Mouse (Mus musculus): ENCODE data around the gene Zfp1. TPM values are rescaled to one million over a fixed set of nuclear protein-coding genes. Genes with fewer than 3 reads are reported as not detected.
"Not testable (repeated sequence)": the region's sequence is repeated elsewhere in the genome, so short reads cannot be mapped to it uniquely, and the experiment has no call there.

Gene Zfp1
- polyA plus RNA-seq, 1 experiment from 2014 or later: 26.9 TPM

- no peak overlapping the region for H3K4me2 ChIP-seq
- 82% methylated on average over 14 of the region's 14 CpGs for WGBS
- H3K27ac ChIP-seq (replicated peaks): no peak overlapping the region
- peaks cover 20% of the 10 kb centered on the region for H3K4me1 ChIP-seq
- H3K4me3 ChIP-seq (replicated peaks): no peak overlapping the region
- H3K9me3 ChIP-seq (replicated peaks): no peaks in the 10 kb centered on the region
- 0 out of 2 replicates have a peak, but pooled peaks cover 6% of the 10 kb centered on the region for H3K36me3 ChIP-seq
- no peaks in the 10 kb centered on the region for H3K27me3 ChIP-seq (replicated peaks)
- ATAC-seq (ENCODE audit: low FRiP score): no peak
- H3K9ac ChIP-seq (replicated peaks): no peak overlapping the region
Observed at GRCm38 (mm10) chr8:111626933-111627332, 16.3 kb upstream of the Zfp1 start.

GRCm38 (mm10) chr8:111627923-111628322, 15.3 kb upstream of the Zfp1 start:
- Histone ChIP-seq H3K27me3 (replicated peaks) (no peaks in the 10 kb centered on the region), H3K4me3 (replicated peaks) (no peak overlapping the region), H3K4me1 (peaks cover 16% of the 10 kb centered on the region), H3K27ac (replicated peaks) (no peak overlapping the region), H3K4me2 (no peak overlapping the region), H3K9ac (replicated peaks) (no peak overlapping the region), H3K9me3 (replicated peaks) (no peaks in the 10 kb centered on the region), H3K36me3 (no peaks in the 10 kb centered on the region)
- WGBS: 97% methylated on average over 9 of the region's 9 CpGs
- no peak for ATAC-seq (ENCODE audit: low FRiP score)

GRCm38 (mm10) chr8:111628401-111628800, 14.8 kb upstream of the Zfp1 start:
- Histone ChIP-seq H3K4me2 (no peak overlapping the region), H3K27me3 (replicated peaks) (no peaks in the 10 kb centered on the region), H3K9me3 (replicated peaks) (no peaks in the 10 kb centered on the region), H3K9ac (replicated peaks) (no peak overlapping the region), H3K4me3 (replicated peaks) (no peak overlapping the region), H3K4me1 (peaks cover 16% of the 10 kb centered on the region), H3K27ac (replicated peaks) (no peak overlapping the region), H3K36me3 (no peaks in the 10 kb centered on the region)
- no peak for ATAC-seq (ENCODE audit: low FRiP score)
- WGBS: 96% methylated on average over 12 of the region's 12 CpGs

DNA sequence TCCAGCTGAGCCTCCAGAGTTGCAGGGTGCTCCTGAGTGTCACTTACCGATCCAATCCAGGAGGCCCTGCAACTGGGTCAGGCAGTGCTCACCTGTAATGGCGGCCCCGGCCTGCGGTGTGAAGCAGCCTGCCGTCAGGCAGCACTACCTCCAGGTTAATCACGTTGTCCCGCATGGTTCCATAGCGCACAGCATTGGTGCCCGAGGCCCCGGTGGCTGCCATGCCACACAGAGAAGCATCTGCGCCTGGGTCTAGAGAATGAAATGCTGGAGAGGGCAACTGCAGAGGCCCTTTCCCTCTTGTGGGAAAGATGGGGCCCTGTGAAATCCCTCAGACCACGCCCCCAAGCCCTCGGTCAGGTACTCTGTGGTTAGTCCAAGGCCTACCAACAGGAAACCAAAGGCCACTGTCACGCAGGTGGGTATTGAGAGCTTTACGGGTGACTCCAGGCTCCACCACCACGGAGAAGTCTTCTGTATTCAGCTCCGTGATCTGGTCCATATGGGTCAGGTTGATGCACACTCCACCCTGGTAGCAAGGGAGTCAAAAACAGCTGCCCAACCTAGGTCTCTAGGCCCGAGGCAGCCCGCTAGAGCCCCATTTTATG, 14.2 kb upstream of the Zfp1 start:
- WGBS: 90% methylated on average over 19 of the region's 19 CpGs
- no peak for ATAC-seq (ENCODE audit: low FRiP score)
- Histone ChIP-seq H3K27ac (replicated peaks) (no peak overlapping the region), H3K9ac (replicated peaks) (no peak overlapping the region), H3K4me2 (no peak overlapping the region), H3K9me3 (replicated peaks) (no peaks in the 10 kb centered on the region), H3K4me1 (peaks cover 16% of the 10 kb centered on the region), H3K27me3 (replicated peaks) (no peaks in the 10 kb centered on the region), H3K4me3 (replicated peaks) (no peak overlapping the region), H3K36me3 (no peaks in the 10 kb centered on the region)

- Histone ChIP-seq H3K9me3 (replicated peaks) (no peaks in the 10 kb centered on the region), H3K27ac (replicated peaks) (no peak within 1 kb of the TSS), H3K27me3 (replicated peaks) (no peaks in the 10 kb centered on the region), H3K4me3 (replicated peaks) (peak within 1 kb of the TSS; percentile 34), H3K36me3 (no peaks in the 10 kb centered on the region), H3K4me1 (peaks cover 10% of the 10 kb centered on the region), H3K9ac (replicated peaks) (peak within 1 kb of the TSS; percentile 35), H3K4me2 (peak within 1 kb of the TSS; percentile 56)
- WGBS: 24% methylated on average over 13 of the region's 13 CpGs
- peak; percentile 46; the same call in 1 of the 2 replicates for ATAC-seq (ENCODE audit: low FRiP score)
Observed at GRCm38 (mm10) chr8:111630105-111630521, 13.1 kb upstream of the Zfp1 start, which contains the start of gene Ldhd. Gene Ldhd, minus strand, starts transcription at chr8:111630374.

- H3K4me2 ChIP-seq: no peak overlapping the region
- H3K9ac ChIP-seq (replicated peaks): no peak overlapping the region
- H3K4me3 ChIP-seq (replicated peaks): no peak overlapping the region
- ATAC-seq (ENCODE audit: low FRiP score): no peak
- H3K27me3 ChIP-seq (replicated peaks): no peaks in the 10 kb centered on the region
- WGBS: 90% methylated on average over 8 of the region's 8 CpGs
- no peak overlapping the region for H3K27ac ChIP-seq (replicated peaks)
- H3K4me1 ChIP-seq: peaks cover 10% of the 10 kb centered on the region
- H3K9me3 ChIP-seq (replicated peaks): no peaks in the 10 kb centered on the region
- H3K36me3 ChIP-seq: no peaks in the 10 kb centered on the region
Observed at GRCm38 (mm10) chr8:111631589-111631988, 11.6 kb upstream of the Zfp1 start.

GRCm38 (mm10) chr8:111632976-111633375, 10.2 kb upstream of the Zfp1 start:
- Histone ChIP-seq H3K4me1 (peaks cover 10% of the 10 kb centered on the region), H3K27me3 (replicated peaks) (no peaks in the 10 kb centered on the region), H3K4me3 (replicated peaks) (no peak overlapping the region), H3K9ac (replicated peaks) (no peak overlapping the region), H3K36me3 (no peaks in the 10 kb centered on the region), H3K9me3 (replicated peaks) (no peaks in the 10 kb centered on the region), H3K4me2 (no peak overlapping the region), H3K27ac (replicated peaks) (no peak overlapping the region)
- no peak for ATAC-seq (ENCODE audit: low FRiP score)
- WGBS: 98% methylated on average over 3 of the region's 3 CpGs

- no peak overlapping the region for H3K9ac ChIP-seq (replicated peaks)
- no peak for ATAC-seq (ENCODE audit: low FRiP score)
- H3K27ac ChIP-seq (replicated peaks): no peak overlapping the region
- peaks cover 8% of the 10 kb centered on the region for H3K4me1 ChIP-seq
- H3K36me3 ChIP-seq: no peaks in the 10 kb centered on the region
- no peaks in the 10 kb centered on the region for H3K27me3 ChIP-seq (replicated peaks)
- H3K4me2 ChIP-seq: no peak overlapping the region
- no peak overlapping the region for H3K4me3 ChIP-seq (replicated peaks)
- no peaks in the 10 kb centered on the region for H3K9me3 ChIP-seq (replicated peaks)
Observed at GRCm38 (mm10) chr8:111638086-111638485, 5.1 kb upstream of the Zfp1 start.

- 93% methylated on average over 2 of the region's 2 CpGs for WGBS
- no peak overlapping the region for H3K4me3 ChIP-seq (replicated peaks)
Observed at GRCm38 (mm10) chr8:111641064-111641463, 2.1 kb upstream of the Zfp1 start.

GRCm38 (mm10) chr8:111642496-111642895, 705 bp upstream of the Zfp1 start:
- H3K4me2 ChIP-seq: peak overlapping the region; percentile 62
- H3K27ac ChIP-seq (replicated peaks): peak overlapping the region; percentile 96
- H3K9ac ChIP-seq (replicated peaks): peak overlapping the region; percentile 54
- 69% methylated on average over 5 of the region's 5 CpGs for WGBS
- no peak for ATAC-seq (ENCODE audit: low FRiP score)
- no peaks in the 10 kb centered on the region for H3K27me3 ChIP-seq (replicated peaks)
- H3K4me3 ChIP-seq (replicated peaks): peak overlapping the region; percentile 95
- no peaks in the 10 kb centered on the region for H3K9me3 ChIP-seq (replicated peaks)
- no peaks in the 10 kb centered on the region for H3K36me3 ChIP-seq
- H3K4me1 ChIP-seq: peaks cover 15% of the 10 kb centered on the region

More at GRCm38 (mm10) chr8:111641064-111641463, 2.1 kb upstream of the Zfp1 start:
- no peak overlapping the region for H3K4me2 ChIP-seq
- H3K9ac ChIP-seq (replicated peaks): no peak overlapping the region
- no peaks in the 10 kb centered on the region for H3K27me3 ChIP-seq (replicated peaks)
- peaks cover 15% of the 10 kb centered on the region for H3K4me1 ChIP-seq
- no peaks in the 10 kb centered on the region for H3K36me3 ChIP-seq
- ATAC-seq (ENCODE audit: low FRiP score): no peak
- no peaks in the 10 kb centered on the region for H3K9me3 ChIP-seq (replicated peaks)
- H3K27ac ChIP-seq (replicated peaks): no peak overlapping the region

GRCm38 (mm10) chr8:111642939-111643263, 300 bp upstream of the Zfp1 start:
- Histone ChIP-seq H3K9ac (replicated peaks) (peak overlapping the region; percentile 54), H3K4me3 (replicated peaks) (peak overlapping the region; percentile 95), H3K9me3 (replicated peaks) (no peaks in the 10 kb centered on the region), H3K27me3 (replicated peaks) (no peaks in the 10 kb centered on the region), H3K36me3 (no peaks in the 10 kb centered on the region), H3K27ac (replicated peaks) (peak overlapping the region; percentile 96), H3K4me2 (peak overlapping the region; percentile 62), H3K4me1 (peaks cover 15% of the 10 kb centered on the region)
- WGBS: 10% methylated on average over 5 of the region's 5 CpGs
- peak; percentile 33; the same call in 1 of the 2 replicates for ATAC-seq (ENCODE audit: low FRiP score)

DNA sequence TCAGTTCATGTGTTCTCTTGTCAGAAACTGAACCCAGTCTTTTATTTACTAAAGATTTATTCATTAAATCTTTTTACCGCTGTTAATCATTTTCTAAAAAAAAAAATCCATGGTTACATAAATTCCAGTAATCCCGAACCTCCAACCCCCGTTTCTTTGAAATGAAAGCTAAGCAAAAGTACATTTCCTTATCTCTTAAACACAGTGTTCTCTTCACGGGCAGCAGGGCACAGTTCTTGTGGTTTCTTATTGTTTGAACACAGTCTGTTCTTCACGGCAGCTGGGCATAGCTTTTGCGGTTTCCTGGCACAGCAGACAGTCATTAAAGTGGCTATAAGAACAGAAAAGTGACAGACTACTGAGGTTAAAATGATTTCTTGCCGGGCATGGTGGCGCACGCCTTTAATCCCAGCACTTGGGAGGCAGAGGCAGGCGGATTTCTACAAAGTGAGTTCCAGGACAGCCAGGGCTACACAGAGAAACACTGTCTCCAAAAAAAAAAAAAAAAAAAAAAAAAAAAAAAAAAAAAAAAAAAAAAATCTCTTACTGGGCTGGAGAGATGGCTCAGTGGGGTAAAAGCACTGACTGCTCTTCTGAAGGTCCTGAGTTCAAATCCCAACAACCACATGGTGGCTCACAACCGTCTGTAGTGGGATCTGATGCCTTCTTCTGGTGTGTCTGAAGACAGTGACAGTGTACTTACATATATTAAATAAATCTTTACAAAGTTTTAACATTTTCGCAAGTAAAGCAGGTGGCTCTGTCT, 1.3 kb downstream of the Zfp1 start:
- peak overlapping the region; percentile 91; the same call in 1 of the 2 replicates for H3K9ac ChIP-seq (replicated peaks)
- peak overlapping the region; percentile 62 for H3K4me2 ChIP-seq
- not testable (repeated sequence) for H3K27me3 ChIP-seq (replicated peaks); H3K9me3 ChIP-seq (replicated peaks); H3K36me3 ChIP-seq; ATAC-seq (ENCODE audit: low FRiP score)
- 58% methylated on average over 12 of the region's 12 CpGs for WGBS
- peak overlapping the region; percentile 96 for H3K27ac ChIP-seq (replicated peaks)
- H3K4me3 ChIP-seq (replicated peaks): peak overlapping the region; percentile 95
- peaks cover 25% of the 10 kb centered on the region for H3K4me1 ChIP-seq

Measured in neural tube, embryonic 15.5 days (tissue).